ENCODE assay signal across 8 mouse cellular contexts in genomic region chr2:163994654-163994976, GRCm38 (mm10). TPM values are rescaled to one million over a fixed set of nuclear protein-coding genes. Genes with fewer than 3 reads are reported as not detected.
A peak's percentile ranks its signal among the peaks of the same experiment; 100 is the strongest.
DNase-seq lines count a peak whose midpoint lies in the region; ATAC-seq and TF ChIP-seq lines count a peak whose summit lies in the region.

Ywhab (plus strand) TSS chr2:163994960.

- no peaks in the 10 kb centered on the region for H3K36me3 ChIP-seq in embryonic facial prominence, embryonic 15.5 days
- H3K36me3 ChIP-seq in heart, embryonic 15.5 days = peaks cover 6% of the 10 kb centered on the region; the same call in 1 of the 2 replicates
- no peaks in the 10 kb centered on the region for H3K36me3 ChIP-seq in midbrain, postnatal 0 days (ENCODE audit: insufficient read depth, low read length)

- no peak for ATAC-seq in embryonic facial prominence, embryonic 15.5 days (ENCODE audit: insufficient number of reproducible peaks, low FRiP score, low TSS enrichment, low read depth)
- no peak for ATAC-seq in heart, embryonic 15.5 days (replicated peaks; ENCODE audit: insufficient number of reproducible peaks, insufficient read depth, low FRiP score, low read depth)
- ATAC-seq in midbrain, postnatal 0 days (ENCODE audit: low FRiP score) = no peak

- H3K4me1 ChIP-seq in embryonic facial prominence, embryonic 15.5 days = peaks cover 15% of the 10 kb centered on the region
- H3K4me1 ChIP-seq in heart, embryonic 15.5 days (replicated peaks) = peaks cover 36% of the 10 kb centered on the region
- H3K4me1 ChIP-seq in midbrain, postnatal 0 days (ENCODE audit: insufficient read depth, low read length) = peaks cover 7% of the 10 kb centered on the region; the same call in 1 of the 2 replicates

- H3K27me3 ChIP-seq in embryonic facial prominence, embryonic 15.5 days = no peaks in the 10 kb centered on the region
- H3K27me3 ChIP-seq in heart, embryonic 15.5 days = no peaks in the 10 kb centered on the region
- H3K27me3 ChIP-seq in midbrain, postnatal 0 days (ENCODE audit: insufficient read depth, low read length) = no peaks in the 10 kb centered on the region

- no peak for DNase-seq in urinary bladder, adult 2 months (ENCODE audit: low spot score)
- DNase-seq in urinary bladder, postnatal 4 days (ENCODE audit: low spot score in 2 of 2) = no peak
- DNase-seq in left cerebral cortex, postnatal 10 days (ENCODE audit: extremely low spot score in 1 of 2, low spot score in 2 of 2) = peak in 1 of 2 experiments; percentile 97
- no peak for DNase-seq in midbrain, postnatal 0 days (ENCODE audit: low spot score)
- no peak for DNase-seq in embryo, embryonic 10.5 days (ENCODE audit: low spot score)
- no peak for DNase-seq in right cerebral cortex, postnatal 25 days

- peak within 1 kb of the TSS; percentile 97 for H3K4me3 ChIP-seq in embryonic facial prominence, embryonic 15.5 days (replicated peaks)
- H3K4me3 ChIP-seq in heart, embryonic 15.5 days = peak within 1 kb of the TSS; percentile 95
- peak within 1 kb of the TSS; percentile 98 for H3K4me3 ChIP-seq in midbrain, postnatal 0 days (ENCODE audit: low read depth, low read length)

- intact Hi-C loops in left cerebral cortex, postnatal 10 days (cut with DNase I) = no loop called here

- peak within 1 kb of the TSS; percentile 61 for H3K4me2 ChIP-seq in embryonic facial prominence, embryonic 15.5 days (replicated peaks)
- H3K4me2 ChIP-seq in heart, embryonic 15.5 days = peak within 1 kb of the TSS; percentile 68
- peak within 1 kb of the TSS; percentile 58 for H3K4me2 ChIP-seq in midbrain, postnatal 0 days (ENCODE audit: low read depth, low read length, poor library complexity, severe bottlenecking)

- peak within 1 kb of the TSS; percentile 96 for H3K27ac ChIP-seq in embryonic facial prominence, embryonic 15.5 days (replicated peaks)
- peak within 1 kb of the TSS; percentile 97 for H3K27ac ChIP-seq in heart, embryonic 15.5 days
- peak within 1 kb of the TSS; percentile 96 for H3K27ac ChIP-seq in midbrain, postnatal 0 days (ENCODE audit: low read depth, low read length)

- H3K9me3 ChIP-seq in embryonic facial prominence, embryonic 15.5 days (replicated peaks) = no peaks in the 10 kb centered on the region
- no peaks in the 10 kb centered on the region for H3K9me3 ChIP-seq in heart, embryonic 15.5 days (replicated peaks)
- H3K9me3 ChIP-seq in midbrain, postnatal 0 days (ENCODE audit: low read length) = no peaks in the 10 kb centered on the region

- peak within 1 kb of the TSS; percentile 93 for H3K9ac ChIP-seq in embryonic facial prominence, embryonic 15.5 days
- peak within 1 kb of the TSS; percentile 95 for H3K9ac ChIP-seq in heart, embryonic 15.5 days
- H3K9ac ChIP-seq in midbrain, postnatal 0 days (replicated peaks; ENCODE audit: low read length, poor library complexity, severe bottlenecking) = peak within 1 kb of the TSS; percentile 99

- TF ChIP-seq CTCF in midbrain, postnatal 0 days (IDR thresholded peaks at IDR 0.05) = no peak

- 1% methylated on average over 14 of the region's 14 CpGs for WGBS in embryonic facial prominence, embryonic 15.5 days
- 1% methylated on average over 14 of the region's 14 CpGs for WGBS in heart, embryonic 15.5 days
- 0% methylated on average over 13 of the region's 14 CpGs for WGBS in midbrain, postnatal 0 days

RNA-seq across cellular contexts. Expression of gene Ywhab, which starts in this region (rescaled TPM):
- polyA plus RNA-seq in urinary bladder, adult 2 months (2012; rRNA removed) = 134 and 158 TPM in 2 replicates
- 291 and 294 TPM in 2 replicates for polyA plus RNA-seq in embryonic facial prominence, embryonic 15.5 days (2015; fragmentation: Nextera tagmentation; extraction: Ambion mirVana)
- polyA plus RNA-seq in heart, embryonic 15.5 days (2015; fragmentation: Nextera tagmentation; extraction: Ambion mirVana) = 202 and 213 TPM in 2 replicates
- 100 to 1,000 TPM; 570 to 572 TPM for total RNA-seq in left cerebral cortex, postnatal 10 days (2021)
- total RNA-seq in midbrain, postnatal 0 days (2014; rRNA removed) = 160 and 223 TPM in 2 replicates
- polyA plus RNA-seq in midbrain, postnatal 0 days (2015; fragmentation: Nextera tagmentation; extraction: Ambion mirVana) = 649 and 656 TPM in 2 replicates
